Mouse (Mus musculus) frontal cortex, postnatal 14 days (tissue): Measurements from ENCODE around the gene Apba1.

Source experiments
- DNase-seq, 2 experiments: peaks; one replicate each; pipeline ENCODE4 v3.0.0; 2022; ENCODE audit warnings: low spot score in 2 of 2

Gene Apba1

DNA sequence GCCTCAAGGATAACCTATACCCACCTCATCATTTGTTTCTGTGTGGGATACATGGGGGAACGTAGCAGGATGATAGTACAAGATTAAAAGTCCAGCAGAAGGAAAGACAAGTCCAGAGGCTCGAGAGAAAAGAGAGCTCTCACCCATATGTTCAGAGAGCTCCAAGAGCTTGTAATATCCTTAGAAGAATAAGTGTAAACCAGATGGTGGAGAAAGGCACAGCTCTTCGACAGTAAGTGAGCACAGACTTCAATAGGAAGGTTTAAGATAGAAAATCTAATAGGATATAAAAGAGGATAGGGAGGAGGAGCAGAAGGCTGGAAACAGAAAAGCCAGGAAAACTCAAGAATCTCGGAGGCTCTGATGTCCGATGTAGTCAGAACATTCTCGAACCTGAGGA, 115.8 kb downstream of the Apba1 start:
- no peak for DNase-seq

DNA sequence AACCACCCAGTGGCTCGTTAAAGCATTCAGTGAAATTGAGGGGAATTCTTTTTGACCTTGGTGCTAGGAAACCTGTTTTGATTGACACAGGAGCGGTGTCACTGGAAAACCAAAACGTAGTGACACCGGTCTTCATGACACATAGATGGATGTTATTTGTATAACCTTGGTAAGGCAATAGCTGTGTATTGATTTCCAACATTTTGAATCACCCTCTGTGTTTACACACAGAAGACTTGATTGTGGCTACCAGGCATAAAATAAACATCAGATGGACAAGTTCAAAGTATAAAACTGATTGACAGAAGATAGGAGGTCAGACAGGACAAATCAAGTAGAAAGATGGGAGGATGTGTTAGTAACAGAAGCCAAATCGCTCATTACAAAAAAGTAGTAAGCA, 117.1 kb downstream of the Apba1 start:
- no peak for DNase-seq

DNA sequence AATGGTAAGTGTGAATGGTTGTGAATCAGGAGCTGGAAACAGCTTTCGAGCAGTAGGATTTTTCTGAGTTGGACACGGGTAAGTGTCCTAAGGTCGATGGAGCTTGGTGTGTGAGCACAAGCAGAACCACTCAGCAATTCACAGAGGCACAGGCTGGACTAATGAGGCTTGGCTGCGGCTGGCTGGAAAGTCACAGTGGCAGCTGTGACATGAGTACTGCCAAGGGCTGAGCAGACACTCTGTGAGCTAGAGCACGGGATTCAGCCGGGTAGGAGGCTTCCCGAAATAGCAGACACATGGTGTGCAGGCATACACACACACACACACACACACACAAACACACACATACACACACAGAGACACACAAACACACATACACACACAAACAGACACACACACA, 121.2 kb downstream of the Apba1 start:
- DNase-seq = no peak

DNA sequence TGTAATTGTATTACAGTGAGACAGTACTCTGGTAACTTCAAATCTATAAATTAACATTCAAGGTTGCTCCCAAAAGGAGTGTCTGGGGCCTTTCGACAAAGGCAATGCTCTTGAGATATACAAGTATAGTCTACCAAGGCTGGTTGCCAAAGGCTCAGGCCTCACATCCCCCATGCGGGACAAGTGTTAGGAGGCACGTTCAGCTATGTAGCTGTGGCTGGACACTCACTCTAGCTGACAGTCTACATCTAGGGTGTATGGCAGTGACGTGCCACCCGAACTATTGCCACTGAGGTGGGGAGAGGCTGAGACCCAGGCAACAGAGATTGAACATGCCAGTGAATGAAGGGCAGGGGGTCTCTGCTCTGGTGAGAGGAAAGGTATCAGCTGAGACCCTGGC, 127.5 kb downstream of the Apba1 start:
- DNase-seq = no peak

DNA sequence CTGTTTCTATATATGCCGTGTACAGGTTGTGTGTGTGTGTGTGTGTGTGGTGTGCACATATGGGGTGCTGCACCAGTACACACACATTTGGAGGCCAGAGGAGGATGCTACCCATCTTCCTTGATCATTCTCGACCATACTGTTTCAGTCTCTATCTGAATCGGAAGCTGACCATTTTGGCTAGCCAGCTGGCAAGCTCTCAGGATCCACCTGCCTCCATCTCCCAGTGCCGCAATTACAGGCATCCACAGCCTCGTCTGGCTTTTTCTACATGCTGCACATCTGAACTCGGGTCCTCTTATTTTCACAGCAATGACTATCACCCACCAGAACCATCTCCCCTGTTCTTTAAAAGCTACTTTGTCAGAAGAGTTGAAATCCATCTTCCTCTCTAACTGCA, 132.7 kb downstream of the Apba1 start:
- DNase-seq = no peak

DNA sequence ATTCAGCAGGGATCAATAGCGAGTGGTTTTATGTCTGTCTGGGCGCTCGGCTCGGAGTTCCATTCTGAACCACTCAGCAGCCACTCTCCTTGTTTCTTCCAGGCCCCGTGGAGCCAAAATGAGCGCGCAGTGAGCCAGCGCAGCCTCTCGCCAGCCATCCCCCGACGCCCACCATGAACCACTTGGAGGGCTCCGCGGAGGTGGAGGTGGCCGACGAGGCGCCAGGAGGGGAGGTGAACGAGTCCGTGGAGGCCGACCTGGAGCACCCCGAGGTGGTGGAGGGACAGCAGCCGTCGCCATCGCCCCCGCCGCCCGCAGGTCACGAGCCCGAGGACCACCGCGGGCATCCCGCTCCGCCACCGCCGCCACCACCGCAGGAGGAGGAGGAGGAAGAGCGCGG, 133.9 kb downstream of the Apba1 start:
- no peak for DNase-seq

DNA sequence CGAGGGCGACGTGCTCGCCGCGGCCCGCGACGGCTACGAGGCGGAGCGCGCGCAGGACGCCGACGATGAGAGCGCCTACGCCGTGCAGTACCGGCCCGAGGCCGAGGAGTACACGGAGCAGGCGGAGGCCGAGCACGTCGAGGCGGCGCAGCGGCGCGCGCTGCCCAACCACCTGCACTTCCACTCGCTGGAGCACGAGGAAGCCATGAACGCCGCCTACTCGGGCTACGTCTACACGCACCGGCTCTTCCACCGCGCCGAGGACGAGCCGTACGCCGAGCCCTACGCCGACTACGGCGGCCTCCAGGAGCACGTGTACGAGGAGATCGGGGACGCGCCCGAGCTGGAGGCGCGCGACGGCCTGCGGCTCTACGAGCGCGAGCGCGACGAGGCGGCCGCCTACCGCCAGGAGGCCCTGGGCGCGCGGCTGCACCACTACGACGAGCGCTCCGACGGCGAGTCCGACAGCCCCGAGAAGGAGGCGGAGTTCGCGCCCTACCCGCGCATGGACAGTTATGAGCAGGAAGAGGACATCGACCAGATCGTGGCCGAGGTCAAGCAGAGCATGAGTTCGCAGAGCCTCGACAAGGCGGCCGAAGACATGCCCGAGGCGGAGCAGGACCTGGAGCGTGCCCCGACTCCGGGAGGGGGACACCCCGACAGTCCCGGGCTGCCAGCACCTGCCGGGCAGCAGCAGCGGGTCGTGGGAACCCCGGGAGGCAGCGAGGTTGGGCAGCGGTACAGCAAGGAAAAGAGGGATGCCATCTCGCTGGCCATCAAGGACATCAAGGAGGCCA, 134.6 kb downstream of the Apba1 start:
- DNase-seq = peak; percentile 34 to 45

DNA sequence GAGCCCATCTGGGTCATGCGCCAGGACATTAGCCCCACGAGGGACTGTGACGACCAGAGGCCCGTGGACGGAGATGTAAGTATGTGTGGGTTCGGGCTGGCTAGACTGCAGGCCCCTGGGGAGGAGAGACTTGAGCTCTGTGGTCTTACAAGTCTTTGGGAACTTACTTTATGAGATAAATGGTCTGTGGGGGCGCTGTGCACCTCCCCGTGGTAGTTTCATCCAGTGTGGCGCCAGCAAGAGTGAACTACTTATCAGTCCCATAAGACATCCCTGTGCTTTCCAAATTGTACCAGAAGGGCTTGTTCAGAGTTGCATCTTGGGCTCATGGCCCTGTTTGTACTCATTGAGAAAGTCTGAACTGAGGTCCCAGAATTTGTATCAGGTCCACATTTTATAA, 135.3 kb downstream of the Apba1 start:
- DNase-seq = no peak

DNA sequence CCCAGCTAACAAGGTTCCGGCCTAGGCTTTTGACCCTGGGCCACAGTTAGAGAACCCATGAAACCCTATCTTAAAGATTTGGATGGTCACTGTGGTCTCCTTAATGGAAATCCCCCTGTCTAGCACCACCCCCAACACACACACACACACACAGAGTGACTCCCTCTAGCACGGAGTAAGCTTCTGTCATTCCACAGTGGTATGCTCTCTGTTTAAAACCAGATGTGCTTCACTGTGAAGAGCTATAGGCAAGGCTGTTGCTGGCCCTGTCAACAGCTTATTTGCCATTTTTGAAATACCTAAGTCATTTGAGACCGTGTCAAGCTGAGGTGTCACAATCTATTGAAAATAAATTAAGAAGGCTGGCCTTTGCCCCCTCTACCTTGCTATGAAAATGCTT, 136.1 kb downstream of the Apba1 start:
- no peak for DNase-seq

DNA sequence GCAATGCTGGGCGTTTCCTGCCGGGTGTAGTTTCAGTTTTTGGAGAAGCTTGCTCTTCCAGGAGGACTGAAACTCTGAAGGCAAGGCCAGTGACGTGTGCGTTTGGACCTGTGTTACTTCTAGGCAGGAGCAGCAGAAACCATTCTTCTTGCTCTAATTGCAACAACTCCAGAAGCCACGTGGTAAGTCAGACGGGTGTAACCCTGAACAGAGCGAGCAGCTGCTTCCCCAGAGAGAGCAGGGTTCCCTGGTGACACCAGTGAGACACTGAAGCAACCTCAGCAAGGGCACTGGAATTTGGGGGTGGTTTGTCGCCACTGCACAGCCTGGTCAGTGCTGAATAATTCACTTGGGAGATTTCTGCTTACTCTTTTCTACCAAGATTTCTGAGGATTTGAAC, 138.2 kb downstream of the Apba1 start:
- DNase-seq = no peak

DNA sequence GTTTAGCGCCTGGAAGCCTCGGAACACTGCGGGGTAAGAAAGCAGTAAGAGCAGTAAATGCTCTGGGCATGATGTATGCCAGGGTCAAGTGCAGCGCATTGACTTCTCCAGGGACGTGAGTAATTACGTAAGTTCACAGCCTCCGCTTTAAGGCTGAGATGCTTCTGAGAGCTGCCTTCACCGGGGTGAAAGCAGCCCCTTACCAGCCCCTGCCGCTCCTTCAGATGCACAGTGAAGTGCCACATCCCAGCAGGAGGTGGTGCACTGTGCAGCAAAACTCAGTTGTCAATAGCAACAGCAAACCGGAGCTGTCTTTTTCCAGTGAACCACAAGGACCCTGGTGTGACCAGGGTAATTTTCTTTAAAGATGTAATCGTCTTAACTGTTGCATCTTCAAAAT, 139.8 kb downstream of the Apba1 start:
- DNase-seq = no peak

DNA sequence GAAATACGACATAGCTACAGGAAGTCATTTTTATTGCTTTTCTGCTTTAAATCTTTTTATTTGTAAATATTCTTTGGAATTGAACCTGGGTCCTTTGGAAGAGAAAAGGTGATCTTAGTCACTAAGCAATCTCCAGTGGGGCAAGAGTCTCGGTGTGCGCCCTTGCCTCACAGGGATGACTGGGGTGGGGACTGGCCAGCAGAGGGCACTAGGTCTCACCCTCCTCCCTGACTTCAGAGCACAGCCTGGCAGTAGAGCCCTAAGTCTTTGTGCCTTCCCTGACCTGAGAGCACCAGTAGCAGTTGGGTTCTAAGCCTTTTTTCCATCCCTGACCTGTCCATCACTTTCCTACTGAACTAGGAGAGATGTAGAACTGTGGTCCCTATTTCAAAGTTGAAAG, 142.5 kb downstream of the Apba1 start:
- DNase-seq = no peak

DNA sequence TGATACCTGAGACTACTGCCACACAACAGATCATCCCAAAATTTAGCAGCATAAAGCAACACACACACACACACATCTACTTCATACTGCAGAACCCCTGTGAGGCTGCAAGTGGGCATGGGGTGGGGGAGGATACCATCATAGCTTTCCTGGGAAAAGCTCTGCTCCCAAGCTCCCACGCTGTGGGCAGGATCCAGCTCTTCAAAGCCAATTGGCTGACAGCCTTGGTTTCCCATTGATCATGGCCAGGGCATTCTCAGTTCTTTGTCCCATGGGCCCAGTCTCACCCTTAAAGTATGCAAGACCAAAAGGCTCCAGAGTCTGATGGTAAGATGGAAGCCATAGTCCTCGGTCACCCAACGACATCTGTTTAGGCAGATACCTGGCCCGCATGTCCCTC, 143.1 kb downstream of the Apba1 start:
- DNase-seq = no peak

DNA sequence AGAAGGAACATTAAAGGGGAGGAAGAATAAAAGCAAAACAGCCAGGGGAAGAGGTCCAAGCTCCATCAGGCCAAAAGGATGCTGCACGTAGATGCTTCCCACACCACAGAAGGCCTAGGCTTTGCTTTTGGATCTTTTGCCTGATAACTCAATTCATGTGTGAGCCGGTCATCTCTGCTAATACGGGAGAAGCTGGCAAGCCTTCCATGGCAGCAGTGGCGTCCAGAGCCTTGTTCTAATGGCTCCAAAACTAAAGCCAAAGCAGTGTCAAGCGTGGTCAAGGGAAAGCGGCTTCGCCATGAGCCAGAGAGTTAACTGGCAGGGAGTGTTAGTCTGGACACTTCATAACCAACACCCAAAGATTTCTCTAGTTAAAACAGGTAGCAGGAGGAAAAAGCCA, 144.4 kb downstream of the Apba1 start:
- no peak for DNase-seq

DNA sequence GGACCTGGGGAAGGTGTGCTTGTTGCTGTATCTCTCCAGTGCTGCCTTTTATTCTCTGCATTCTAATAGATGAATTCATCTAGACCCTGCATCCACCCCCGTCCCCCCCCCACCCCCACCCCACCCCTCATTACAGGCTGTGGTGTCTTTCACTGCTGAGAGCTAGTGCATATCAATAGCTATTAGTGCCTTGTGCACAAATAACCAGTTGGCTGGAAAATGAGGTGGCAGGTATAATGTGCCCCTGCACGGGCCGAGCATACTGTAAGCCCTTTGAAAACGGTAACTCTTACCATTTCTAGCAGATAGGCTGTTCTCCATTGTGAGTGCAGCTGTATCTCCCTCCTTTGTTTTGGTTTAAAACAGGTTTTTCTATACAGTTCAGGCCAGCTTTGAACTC, 146.2 kb downstream of the Apba1 start:
- no peak for DNase-seq

DNA sequence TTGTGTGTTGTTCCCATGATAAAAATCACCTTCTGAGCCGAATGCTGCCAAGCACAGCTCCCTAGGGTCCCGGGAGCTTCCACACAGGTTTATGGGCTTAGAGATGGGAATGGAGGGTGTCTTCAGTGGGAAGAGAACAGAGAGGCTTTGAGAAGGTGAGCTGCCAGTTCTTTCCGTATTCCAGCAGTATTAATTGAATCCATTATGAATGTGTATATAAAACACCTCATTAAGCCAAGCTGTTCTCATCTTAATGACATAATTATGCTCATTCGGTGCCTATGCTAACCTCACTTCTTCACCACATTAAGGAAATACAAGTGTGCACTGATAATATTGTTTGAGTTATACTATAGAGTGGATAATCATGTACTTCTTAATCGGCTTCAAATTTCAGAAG, 147.1 kb downstream of the Apba1 start:
- no peak for DNase-seq

DNA sequence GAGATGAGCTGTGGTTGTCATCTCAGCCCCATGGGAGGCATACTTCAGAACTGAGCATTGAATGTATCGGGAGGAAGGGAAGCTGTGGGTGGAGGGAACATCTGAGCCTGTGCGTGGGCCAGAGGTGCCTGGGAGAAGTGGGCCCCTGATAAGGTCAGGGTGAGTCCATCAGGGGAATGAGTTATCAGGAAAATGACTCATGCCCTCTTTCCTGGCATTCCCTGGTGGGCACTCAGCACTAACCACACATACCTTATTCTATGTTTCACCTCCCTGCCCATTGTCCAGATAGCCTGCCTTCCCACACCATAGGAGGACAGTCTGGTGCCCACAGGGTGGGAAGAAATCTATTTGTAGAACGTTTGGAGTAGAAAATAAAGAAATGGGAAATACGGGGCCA, 151.7 kb downstream of the Apba1 start:
- DNase-seq = no peak

DNA sequence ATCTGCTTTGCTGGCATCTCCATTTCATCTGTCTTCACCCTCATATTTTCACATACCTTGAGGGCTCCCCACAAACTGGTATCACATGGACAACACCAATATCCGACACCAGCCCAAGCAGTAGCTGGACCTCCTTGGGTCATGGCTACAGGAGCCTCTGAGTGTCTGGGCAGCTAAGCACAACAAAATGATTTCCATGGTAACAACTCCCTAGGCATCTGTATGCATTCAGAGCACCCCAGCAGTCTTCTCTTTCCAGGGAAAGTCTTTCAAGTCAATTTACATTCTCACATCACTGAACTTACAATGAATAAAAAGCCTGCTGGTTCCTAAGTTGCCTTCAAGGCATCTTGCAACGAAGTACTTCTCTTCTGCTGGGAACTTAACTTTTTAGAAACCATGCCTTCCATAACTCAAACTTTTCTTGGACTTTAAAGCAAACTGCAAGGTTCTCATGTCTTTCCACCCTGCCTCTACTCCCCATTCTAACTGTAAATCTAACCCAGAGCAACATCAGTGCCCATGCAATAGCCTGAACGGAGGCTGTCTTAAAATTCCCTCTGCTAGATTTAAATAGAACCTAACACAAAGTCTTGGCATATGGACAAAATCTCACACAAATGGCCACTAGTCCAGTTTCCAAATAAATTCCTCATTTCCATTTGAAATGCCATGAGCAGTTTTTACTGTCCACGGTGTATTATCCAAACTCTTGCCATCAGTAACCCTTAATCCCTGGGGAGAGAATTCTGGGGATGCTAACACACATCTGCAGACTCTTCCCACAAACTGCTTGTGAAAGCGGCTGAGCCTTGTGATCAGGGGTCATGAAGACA, 160.9 kb downstream of the Apba1 start:
- DNase-seq = no peak

DNA sequence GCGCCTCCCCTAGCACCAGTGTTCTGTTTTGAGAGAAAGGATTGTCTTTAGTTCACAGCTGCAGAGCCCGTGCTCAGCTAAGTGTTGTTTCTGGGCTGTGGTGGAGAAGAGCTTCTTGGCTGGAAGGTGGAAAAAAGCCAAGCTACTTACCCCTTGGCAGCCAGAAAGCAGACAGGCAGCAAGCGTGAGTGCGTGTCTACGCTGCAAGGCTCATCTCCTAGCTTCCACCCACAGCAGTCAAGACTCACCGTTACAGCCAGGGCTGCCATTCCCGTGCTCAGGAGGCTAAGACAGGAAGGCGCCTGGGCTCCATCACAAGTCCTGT, 161.5 kb downstream of the Apba1 start:
- no peak for DNase-seq

DNA sequence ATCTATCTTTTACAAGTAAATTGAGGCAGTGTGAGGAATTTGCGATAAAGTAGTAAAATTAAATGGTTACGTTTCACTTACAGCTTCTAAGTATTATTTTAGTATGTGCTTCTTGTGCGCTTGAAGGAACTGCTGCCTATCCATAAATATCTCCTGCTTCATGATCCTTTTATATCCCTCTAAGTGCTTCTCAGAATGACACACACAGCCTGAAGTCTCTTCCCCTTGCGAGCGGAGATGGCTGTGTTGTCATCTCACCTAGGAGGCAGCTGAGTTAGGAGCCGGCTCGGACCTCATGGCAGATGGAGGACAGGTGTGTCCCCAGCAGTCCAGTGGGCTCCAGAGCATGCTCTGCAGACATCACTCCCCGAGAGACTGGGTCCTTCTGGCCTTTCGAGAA, 163.9 kb downstream of the Apba1 start:
- DNase-seq = no peak

DNA sequence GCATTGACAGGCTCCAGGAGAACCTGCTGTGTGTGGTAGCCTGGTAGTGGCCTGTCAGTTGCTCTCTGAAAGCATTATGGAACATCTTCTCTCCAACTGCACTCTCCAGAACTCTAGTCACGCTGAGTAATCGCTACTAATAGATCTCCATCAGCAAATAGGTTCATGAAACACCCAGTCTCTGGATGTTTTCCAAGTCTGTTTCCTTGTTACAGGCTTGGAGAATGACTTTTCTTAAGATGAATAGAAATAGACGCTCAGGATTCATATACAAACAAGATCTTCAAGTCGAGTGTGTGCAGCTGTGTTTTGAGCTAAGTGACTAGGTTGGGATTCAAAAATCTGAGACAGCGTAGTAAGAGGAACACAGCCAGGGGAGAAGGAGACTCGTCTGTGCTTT, 165.4 kb downstream of the Apba1 start:
- no peak for DNase-seq

DNA sequence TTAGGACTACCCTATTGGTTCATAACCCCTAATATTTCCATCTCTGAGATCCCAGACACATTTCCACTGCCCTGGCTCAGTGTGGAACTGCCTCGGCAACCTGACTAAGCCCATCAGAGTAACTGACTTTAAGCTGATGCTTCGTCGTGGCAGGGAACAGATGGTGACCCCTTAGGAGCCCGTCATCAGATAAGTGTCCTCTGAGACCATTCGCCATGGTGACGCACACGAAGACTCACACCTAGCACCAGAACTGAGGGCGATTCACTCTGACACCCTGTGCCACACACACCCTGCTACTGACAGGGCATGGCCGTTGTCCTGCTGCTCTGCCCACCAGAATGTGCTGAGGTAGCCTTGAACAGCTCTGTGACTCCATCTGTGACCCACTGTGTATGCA, 166.1 kb downstream of the Apba1 start:
- DNase-seq = no peak

DNA sequence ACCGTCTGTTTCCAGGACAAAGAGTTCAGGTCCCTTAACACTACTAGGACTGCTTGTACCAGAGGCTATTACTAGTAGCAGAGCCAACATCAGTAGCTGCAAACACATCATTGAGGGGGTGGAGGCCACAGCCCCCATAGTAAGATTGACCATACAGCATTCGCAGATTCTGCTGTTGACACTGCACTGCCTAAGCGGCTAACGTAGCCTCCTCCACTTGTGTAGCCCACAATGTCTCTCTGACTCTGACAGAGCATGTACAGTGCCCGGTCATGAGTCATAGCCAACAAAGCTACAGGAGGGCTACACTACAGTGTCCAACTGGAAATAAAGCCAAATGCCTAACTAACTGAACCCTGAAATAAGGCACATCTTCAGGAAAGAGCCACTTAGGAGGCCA, 166.9 kb downstream of the Apba1 start:
- DNase-seq = no peak

DNA sequence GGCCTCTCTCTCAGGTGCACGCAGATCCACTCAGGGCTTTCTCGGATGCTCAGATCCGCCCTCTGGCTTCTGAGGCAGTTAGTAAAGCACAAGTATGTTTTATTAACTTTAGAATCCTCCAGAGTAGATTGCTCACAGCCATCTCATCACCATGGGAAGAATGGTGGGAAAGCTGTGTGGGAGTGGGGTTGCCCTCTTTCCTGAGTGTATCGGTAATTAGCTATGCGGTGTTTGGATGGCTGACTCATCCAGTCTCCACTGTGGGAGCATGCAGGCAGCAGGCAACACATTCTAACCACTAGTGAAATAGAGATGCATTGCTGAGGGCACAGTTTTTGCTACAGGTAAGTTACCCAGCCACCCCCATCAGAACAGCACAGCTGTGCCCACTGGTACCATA, 172.1 kb downstream of the Apba1 start:
- no peak for DNase-seq
